Mouse (Mus musculus) yolk sac, embryonic 10.5 days (tissue): Measurements from ENCODE around the gene Msl1.
"Not testable (repeated sequence)": the region's sequence is repeated elsewhere in the genome, so short reads cannot be mapped to it uniquely, and the experiment has no call there.

ENCODE experiments used
- DNase-seq: peaks from one replicate; pipeline ENCODE4 v3.0.0-alpha.2; 2017; ENCODE audit warnings: low spot score

The Msl1 gene

DNA sequence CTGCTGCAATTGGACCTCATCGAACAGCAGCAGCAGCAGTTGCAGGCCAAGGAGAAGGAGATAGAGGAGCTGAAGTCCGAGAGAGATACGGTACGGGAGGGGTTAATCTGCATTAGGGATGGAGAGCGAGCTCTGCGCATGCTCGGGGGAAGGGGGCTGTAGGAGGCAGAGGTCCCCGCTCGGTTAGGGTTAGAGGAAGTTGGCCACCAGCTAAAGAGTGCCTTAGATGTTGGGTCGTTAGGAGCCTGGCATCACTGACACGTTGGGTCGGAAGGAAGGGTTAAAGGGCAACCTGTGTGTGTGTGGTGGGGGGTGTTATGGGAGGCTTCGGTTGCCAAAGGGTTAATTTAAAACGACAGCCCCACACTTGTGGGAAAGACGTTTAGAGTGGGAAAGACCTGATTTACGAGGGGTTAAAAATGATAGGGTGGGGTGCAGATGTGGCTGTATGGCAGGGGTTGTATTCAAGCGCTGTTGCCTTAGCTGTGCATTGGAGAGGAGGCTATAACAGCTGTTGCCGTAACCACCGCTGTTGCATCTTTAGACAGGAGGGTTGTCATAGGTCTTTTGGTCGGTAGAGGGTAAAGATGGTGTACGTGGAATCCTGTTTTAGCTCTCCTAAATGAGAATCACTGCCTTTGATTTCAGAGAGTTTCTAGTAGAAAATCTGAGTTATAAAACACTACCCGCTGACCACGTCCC lies 1.4 kb downstream of the Msl1 start:
- DNase-seq = peak; percentile 78

DNA sequence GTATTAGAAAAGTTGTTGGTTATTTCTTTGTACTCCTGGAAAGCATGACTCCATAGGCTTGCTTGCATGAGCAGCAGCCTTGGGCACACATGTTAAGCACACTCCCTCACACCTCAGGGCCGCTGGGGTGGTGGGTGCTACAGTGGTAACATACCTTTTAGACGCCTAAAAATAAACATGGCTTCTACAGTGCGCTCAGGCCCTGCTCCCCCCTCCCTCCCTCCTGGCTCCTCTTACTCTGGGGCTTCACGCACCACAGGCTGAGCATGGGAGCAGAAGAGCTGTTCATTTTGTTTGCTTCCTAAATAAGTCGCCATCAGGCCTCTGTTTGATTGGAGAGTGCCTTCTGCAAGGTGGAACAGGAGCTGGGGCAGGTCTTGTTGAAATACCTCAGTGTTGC lies 2.0 kb downstream of the Msl1 start:
- no peak for DNase-seq

DNA sequence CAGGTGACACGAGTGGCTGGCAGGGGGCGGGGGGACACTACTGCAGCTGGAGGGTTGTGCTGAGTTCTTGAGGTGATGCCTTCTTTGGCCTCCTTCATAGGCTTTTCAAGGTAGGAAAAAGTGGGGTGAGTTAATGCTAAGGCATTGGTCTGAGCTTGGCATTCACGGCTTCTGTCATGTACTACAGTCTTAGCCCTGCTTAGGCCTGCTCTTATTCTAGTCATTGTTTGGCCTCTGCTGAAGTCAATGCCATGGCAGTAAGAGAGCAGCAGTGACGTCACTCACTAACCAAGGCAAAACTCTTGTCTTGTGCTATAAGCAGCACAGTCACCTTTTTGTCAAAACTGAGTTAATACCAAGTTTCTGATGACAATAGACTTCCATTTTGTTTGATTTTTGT lies 2.6 kb downstream of the Msl1 start:
- DNase-seq = no peak

DNA sequence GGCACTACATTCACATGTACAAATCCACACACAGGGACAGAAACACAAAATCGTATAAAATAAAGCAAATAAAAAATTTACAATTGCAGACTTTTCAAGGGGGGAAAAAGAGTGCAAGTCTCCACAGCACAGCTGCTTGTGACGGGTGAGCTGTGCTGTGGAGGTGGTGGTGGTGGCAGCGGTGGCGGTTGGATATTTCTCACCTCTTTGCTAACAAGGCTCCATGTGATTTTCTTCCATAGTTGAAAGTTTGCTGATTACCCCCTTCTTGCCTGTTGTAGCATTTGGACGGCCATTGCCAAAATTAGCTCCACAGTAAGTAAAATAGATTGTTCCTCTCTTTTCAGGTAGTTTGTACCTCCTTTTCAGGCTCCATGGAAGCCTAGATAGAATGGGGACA lies 9.3 kb downstream of the Msl1 start, which contains the start of gene Casc3:
Gene Casc3, plus strand, starts transcription at position 301 of the 400 bp plus-strand sequence.
- no peak for DNase-seq

DNA sequence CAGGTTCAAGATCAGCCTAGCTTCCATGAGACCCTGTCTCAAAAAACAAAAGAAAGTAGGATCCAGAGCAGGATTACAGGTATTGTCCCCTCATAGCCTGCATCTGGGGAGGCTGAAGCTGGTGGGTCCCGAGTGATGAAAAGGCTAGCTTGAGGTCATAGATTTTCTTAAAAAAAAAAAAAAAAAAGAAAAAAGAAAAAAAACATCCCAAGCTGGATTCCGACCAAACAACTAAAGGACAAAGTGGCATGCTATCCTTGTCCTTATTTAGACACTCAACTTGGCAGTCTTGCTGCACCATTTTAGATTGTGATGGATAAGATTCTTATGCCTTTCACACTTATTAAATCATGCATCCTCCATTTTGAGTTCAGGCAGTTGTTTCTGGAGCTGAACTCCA lies 13.1 kb downstream of the Msl1 start:
- DNase-seq = no peak

DNA sequence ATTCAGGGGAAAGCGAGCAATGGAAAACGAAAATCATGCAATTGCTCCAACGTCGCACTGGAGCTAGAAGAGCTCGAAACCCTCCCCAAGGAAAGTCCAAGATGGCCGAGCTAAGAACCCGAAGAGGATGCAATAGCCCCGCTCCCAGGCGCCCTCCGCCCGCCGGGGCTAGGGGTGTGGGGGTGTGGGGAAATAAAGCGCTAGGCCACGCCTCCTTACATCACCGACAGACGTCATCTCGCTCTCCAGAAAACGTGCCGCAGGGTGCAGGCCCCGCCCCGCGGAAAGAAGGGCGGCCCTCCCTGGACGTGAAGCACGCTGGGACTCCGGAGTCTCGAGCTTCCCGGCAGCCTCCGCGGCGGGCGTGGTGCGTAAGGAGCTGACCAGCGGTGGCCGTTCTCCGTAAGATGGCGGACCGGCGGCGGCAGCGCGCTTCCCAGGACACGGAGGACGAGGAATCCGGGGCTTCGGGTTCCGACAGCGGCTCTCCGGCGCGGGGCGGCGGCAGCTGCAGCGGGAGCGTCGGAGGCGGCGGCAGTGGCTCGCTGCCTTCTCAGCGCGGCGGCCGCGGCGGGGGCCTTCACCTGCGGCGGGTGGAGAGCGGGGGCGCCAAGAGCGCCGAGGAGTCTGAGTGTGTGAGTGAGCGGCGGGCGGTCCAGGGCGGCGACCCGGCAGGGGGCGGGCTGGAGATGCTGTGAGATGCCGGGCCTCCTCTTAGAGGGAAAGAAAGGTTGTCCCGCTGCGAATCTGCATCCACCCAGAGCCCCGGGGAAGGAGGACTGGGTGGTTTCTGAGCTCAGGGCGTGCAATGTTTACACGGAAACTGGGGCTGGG lies 14.4 kb downstream of the Msl1 start:
- peak; percentile 99 for DNase-seq

DNA sequence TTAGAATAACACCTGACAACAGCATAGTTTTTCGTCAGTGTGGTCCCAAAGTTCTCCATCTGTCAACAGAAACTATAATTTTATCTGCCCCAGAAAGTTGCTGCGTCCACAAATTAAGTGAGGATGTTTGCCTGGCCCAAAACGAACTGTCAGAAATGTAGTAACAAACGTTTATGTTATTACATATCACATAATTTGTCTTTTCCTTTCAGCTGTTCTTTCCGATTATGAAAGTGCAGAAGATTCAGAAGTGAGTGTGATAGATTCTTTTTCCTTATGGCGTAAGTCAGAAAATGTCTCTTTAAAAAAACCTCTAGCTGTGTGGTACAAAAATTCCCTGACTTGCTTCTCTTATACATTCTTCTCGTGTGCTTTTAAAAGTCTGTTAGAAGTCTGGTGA lies 15.4 kb downstream of the Msl1 start:
- no peak for DNase-seq

DNA sequence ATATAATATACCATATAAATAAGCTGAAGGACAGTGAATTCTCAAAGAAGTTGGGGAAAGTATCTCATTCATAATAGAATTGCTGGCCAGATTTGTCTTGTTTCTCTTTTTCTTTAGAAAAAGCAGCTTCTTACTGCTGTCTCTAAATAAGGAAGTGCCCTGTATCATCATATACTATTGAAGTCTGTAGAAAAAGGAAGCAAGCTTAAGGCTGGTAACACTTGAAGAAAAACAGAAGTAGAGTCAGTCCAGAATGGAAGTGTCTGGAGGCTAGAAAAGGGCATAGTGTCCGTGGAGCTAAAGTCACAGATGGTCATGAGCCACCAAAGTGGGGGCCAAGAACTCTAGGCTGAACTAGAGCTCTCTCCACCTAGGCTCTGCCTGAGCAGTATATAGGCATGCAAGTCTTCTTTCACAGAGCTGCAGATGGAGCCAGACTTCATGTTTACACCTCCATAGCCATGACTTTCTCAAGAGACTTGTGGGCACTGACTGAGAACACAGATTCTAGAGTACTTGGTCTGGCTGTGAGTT lies 21.5 kb downstream of the Msl1 start:
- no peak for DNase-seq

DNA sequence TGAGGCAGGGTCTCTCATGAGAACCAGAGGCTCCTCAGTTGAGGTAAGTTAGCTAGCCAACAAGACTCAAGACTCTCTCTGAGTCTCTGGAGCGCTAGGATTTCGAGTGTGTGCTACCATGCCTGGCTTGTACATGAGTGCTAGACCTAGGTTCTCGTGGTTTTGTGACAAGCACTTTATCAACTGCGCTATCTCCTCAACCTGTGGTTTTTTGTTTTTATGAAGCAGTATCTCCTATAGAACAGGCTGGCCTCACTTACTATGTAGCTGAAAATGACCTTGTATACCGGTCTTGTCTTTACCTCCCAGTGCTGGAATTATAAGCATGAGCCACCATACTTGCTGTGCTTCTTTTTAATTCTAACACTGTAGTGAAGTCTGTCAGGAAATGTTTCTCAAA lies 25.7 kb downstream of the Msl1 start:
- DNase-seq = no peak

DNA sequence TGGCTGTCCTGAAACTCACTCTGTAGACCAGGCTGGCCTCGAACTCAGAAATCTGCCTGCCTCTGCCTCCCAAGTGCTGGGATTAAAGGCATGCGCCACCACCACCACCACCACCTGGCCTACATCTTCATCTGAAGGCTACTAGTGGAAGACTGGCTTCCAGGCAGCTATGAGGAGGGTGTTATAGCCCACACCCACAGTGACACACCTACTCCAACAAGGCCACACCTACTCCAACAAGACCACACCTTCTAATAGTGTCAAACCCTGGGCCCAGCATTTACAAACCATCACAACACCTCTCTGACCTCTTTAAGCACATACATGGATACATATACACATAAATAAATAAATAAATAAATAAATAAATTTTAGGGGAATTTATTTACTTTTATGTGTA lies 30.8 kb downstream of the Msl1 start:
- not testable (repeated sequence) for DNase-seq

DNA sequence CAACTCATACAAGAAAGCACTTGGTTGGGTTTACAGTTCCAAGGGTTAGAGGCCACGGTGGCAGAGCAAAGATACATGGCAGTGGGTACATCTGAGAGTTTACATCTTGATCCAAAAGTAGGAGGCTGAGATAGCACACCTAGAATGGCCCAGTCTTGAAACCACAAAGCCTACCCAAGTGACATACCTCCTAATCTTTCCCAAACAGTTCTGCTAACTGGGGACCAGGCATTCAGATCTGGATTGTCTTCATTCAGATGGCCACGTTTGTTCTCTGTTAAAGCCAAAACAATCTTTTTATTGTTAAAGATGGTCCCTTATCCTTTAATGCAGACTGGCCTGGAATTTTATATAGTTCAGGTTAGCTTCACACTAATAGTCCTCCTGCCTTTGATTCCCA lies 32.6 kb downstream of the Msl1 start:
- DNase-seq = no peak

DNA sequence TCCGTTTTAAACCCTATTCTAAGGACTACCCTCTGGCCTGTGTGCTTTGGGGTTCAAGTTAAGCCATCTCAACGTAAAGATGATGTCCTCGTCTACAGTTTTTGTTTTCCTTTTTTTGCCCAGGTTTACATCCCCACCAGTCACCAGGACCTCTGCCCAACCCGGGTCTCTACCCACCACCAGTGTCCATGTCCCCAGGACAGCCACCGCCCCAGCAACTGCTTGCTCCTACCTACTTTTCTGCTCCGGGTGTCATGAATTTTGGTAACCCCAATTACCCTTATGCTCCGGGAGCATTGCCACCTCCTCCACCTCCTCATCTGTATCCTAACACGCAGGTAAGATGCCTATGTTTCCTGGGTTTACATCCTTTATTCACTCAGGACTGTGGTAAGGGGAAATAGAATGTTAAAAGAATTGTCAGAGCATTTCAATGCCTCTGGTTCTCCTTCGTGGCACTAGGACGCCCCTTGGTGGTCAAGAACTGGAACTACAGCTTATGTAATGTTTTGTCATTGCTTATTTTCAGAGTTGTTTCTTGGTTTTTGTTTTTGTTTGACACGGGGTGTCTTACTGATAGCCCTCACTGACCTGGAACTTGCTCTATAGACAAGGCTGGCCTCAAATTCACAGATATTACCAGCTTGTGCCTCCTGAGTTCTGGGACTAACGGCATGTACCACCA lies 33.9 kb downstream of the Msl1 start:
- DNase-seq = no peak

DNA sequence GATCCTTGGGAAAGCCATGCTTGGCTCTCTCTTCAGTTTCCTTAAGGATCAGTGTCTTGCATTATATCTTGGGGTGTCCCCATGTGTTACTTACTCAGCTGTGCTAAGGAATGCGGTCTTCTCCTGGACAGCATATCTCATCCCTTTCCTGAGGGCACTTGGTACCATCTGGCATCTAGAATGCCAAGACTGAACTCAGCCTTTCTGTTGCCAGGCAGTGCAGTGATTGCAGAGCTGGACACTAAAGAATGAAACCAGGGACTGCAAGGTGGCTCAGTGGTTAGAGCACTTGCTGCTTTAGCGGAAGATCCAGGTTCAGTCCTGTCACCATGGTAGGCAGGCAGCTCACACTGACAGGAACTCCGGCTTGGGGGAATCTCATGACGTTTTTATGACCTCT lies 34.6 kb downstream of the Msl1 start:
- DNase-seq = no peak

DNA sequence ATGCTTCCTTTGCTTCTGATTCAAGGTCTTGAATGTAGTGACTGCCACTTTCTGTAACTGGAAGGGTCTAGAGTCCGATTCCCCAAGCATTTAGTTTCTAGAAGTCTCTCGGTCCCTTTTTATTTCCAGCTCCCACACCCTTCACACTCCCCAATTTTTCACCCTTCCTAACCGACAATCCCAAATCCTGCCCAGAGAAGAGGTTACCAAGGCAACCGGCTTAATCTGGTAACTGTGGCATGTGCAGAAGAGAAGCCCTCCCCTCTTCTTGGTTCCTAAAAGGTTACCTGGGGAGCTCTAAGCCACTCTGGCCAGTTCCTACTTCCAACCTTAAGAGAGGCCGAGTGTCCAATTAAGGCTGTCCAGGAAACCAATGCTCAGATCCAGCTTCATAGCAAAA lies 40.0 kb downstream of the Msl1 start:
- DNase-seq = no peak

DNA sequence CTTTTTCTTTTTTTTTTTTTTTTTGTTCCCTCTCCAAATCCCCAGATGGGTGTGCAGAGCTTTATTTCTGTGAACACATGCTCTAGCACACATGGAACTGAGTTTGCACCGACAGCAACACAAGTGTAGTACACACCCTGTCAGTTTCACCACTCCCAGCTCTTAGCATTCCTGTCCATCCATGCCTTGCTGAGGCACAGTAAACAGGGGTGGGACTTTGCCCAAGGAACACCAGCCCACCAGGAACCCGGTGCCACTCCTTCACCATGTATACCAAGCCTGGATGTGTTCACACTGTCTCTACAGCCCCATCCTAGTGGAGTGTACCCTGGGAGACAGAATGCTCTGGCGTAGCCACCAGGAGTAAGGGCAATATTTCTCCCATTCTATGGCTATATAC lies 40.4 kb downstream of the Msl1 start:
- DNase-seq = no peak

DNA sequence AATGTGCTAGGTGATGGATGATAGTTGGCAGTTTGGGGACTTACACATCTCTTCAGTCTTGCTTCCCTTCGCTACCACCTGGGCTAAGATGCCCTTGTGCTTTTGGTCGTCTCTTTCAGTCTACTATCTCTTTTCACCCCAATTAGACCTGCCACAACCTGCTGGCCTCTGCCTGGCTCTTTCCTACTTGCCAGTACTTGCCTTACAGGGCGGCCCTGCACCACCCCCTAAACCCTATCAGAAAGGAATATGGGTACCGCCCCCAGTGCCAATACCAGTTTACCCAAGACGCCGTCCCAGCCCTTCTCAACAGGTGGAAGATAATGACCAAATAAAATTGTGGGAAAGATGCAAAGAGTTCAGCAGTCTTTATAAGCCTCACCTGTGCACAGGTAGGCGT lies 40.8 kb downstream of the Msl1 start:
- no peak for DNase-seq

DNA sequence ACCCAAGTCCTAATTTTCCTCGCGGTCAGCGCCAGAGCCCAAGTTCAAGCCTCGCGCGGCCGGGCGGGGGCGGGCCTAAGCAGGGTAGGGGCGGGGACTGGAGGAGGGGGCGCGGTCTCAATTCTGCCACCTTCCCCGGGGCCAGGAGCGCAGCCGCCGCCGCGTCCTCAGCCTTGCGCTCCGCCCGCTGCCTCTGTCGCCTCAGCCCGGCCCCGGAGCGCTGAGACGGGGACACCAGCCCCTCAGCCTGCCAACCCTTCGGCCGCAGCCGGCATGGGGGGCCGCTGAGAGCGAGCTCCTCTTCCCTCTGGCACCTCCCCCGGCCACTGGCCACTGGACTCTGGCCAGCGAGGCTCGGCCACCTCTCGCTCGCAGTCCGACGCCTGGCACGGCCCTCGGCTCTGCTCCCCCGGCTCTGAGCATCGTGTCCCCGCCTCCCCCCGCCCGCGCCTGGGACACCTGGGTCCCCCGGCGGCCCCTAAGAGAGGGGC lies 41.4 kb downstream of the Msl1 start, which contains the start of gene Rapgefl1:
Gene Rapgefl1, plus strand, starts transcription at position 135 of the 491 bp plus-strand sequence.
- peak; percentile 86 for DNase-seq

DNA sequence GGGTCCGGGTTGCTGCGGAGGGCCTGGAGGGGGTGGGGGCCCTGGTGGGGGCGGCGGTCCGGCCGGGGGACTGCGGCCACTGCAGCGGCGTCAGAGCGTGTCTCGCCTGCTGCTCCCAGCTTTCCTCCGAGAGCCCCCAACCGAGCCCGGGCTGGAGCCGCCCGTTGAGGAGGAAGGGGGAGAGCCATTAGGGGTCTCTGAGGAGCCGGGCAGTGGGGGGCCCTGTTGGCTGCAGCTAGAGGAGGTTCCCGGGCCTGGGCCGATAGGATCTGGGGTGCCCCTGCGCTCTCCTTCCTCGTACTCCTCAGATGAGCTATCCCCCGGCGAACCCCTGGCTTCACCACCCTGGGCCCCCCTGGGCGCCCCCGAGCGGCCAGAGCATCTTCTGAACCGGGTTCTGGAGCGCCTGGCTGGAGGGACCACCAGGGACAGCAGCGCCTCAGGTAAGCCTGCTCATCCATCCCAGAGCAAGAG lies 42.0 kb downstream of the Msl1 start:
- DNase-seq = no peak

DNA sequence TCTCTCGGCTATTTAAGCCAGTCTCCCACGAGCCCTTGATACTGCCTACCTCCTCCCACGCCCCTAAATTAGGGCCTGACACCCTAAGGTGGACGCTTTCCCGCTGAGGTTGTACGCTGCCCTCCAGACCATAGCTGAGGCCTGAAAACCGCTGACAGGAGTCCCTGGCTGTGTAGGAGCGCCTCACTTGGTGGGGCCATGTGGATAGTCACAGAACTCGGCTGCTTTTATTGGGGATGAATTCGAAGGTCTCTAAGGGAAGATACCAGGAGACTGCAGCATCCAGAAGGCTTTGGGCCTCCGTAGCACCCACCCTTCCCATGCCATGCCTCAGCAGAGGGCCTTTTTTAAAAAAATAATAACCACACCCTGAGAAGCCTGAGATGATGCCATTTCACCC lies 42.6 kb downstream of the Msl1 start:
- no peak for DNase-seq

DNA sequence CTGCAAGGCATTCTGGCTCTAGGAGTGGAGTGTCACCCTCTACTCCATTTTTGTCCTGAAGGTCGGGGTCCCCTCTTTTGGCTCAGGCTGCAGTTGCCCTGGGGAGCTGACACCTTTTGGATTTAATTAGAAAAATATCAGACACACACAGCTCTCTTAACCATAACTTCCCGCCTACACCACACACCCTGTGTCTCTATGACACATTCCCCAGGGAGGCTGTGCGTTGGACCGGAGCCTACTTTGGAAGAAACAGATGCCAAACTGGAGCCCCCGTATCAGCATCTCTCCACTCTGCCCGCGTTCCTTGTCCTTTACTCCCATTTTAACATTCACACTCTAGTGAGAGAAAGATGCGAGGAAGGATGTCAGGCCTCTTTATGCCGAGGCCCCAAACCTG lies 43.2 kb downstream of the Msl1 start:
- no peak for DNase-seq

DNA sequence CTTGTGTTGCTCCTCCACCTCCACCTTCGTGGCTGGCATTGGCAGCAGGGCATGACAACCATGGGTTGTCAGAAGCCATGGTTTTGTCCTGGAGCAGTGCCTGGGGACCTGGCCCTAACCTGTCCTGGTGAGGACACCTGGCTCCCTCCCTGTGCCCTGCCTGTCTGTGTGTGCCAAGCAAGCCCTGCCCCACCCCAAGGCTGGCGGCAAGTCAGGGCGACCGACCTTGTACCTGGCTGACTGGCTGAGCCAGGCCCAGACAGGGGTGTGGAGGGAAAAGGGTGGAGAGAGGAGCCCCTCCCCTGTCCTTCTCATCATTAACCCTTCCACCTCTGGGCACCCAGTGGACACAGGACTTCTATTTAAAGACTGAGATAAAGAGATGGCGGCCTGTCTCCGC lies 44.1 kb downstream of the Msl1 start:
- no peak for DNase-seq

DNA sequence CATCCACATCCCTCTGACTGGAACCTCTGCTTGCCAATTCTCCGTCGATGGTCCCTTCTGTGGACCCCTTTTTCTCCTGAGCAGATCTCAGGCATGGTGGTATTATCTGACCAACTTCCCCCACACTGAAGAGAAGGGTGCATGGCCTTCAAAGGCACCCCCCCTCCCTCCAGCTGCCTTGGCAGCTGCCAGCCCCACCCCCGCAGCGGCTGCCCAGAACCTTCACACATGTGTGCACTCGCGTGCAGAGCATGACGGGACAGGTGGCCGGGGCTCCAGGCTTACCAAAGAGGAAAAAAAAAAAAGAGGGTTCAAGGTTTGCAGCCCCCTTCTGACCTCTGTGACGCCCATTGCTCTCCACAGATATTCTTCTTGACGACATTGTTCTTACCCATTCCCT lies 44.6 kb downstream of the Msl1 start:
- DNase-seq = no peak
